Mouse (Mus musculus) monocyte, adult 5-6 weeks (primary cell): ENCODE results near the gene Ccdc78. TPM values are rescaled to one million over a fixed set of nuclear protein-coding genes. Genes with fewer than 3 reads are reported as not detected.
A peak's percentile ranks its signal among the peaks of the same experiment; 100 is the strongest.

Source experiments
- ATAC-seq: fragments of 153-309, 156-312 bp; replicated peaks from 2 replicates; pipeline ENCODE4 v1.8.0; 2017; ENCODE audit warnings: mild to moderate bottlenecking; ENCODE audit not compliant: low TSS enrichment, insufficient number of reproducible peaks, severe bottlenecking, poor library complexity, low FRiP score
- total RNA-seq: library from RNA; stranded (forward); fragments of 200-1000, 200-491, 200-594 nt; gene quantifications from 3 replicates; pipeline ENCODE4 v1.2.3, GENCODE M21; 2017

Ccdc78 gene
- total RNA-seq, 1 experiment from 2014 or later = not detected

- ATAC-seq = peak; percentile 33
Measured at GRCm38 (mm10) chr17:25828712-25829557, 42.6 kb downstream of the Ccdc78 start, which contains the start of gene Jmjd8. Gene Jmjd8 (plus strand): TSS chr17:25828867.

GRCm38 (mm10) chr17:25829558-25830017, 43.2 kb downstream of the Ccdc78 start:
- no peak for ATAC-seq

- ATAC-seq = no peak
Measured at GRCm38 (mm10) chr17:25830200-25830753, 43.9 kb downstream of the Ccdc78 start.

GRCm38 (mm10) chr17:25830806-25831431, 44.5 kb downstream of the Ccdc78 start:
- no peak for ATAC-seq

- no peak for ATAC-seq
Measured at GRCm38 (mm10) chr17:25831451-25832281, 45.3 kb downstream of the Ccdc78 start.

GRCm38 (mm10) chr17:25832436-25833290, 46.3 kb downstream of the Ccdc78 start:
- peak; percentile 81 for ATAC-seq

GRCm38 (mm10) chr17:25833291-25833663, 46.9 kb downstream of the Ccdc78 start, which contains the start of gene Stub1:
Gene Stub1 (minus strand): TSS chr17:25833404.
- ATAC-seq = peak; percentile 42

GRCm38 (mm10) chr17:25833961-25834594, 47.7 kb downstream of the Ccdc78 start:
- no peak for ATAC-seq

- ATAC-seq = no peak
Measured at GRCm38 (mm10) chr17:25834595-25835222, 48.3 kb downstream of the Ccdc78 start.

GRCm38 (mm10) chr17:25835301-25835700, 48.9 kb downstream of the Ccdc78 start:
- no peak for ATAC-seq

- ATAC-seq = no peak
Measured at GRCm38 (mm10) chr17:25835816-25836215, 49.4 kb downstream of the Ccdc78 start.

GRCm38 (mm10) chr17:25836397-25837075, 50.2 kb downstream of the Ccdc78 start:
- no peak for ATAC-seq

GRCm38 (mm10) chr17:25837076-25837410, 50.7 kb downstream of the Ccdc78 start, which contains the start of gene Rhbdl1:
Gene Rhbdl1 (minus strand): TSS chr17:25837295.
- no peak for ATAC-seq

- no peak for ATAC-seq
Measured at GRCm38 (mm10) chr17:25837533-25837932, 51.2 kb downstream of the Ccdc78 start.

GRCm38 (mm10) chr17:25838904-25839303, 52.5 kb downstream of the Ccdc78 start:
- ATAC-seq = no peak

- no peak for ATAC-seq
Measured at GRCm38 (mm10) chr17:25839455-25840235, 53.3 kb downstream of the Ccdc78 start.
